ENCODE assay signal across 20 mouse cellular contexts in the genomic region with DNA sequence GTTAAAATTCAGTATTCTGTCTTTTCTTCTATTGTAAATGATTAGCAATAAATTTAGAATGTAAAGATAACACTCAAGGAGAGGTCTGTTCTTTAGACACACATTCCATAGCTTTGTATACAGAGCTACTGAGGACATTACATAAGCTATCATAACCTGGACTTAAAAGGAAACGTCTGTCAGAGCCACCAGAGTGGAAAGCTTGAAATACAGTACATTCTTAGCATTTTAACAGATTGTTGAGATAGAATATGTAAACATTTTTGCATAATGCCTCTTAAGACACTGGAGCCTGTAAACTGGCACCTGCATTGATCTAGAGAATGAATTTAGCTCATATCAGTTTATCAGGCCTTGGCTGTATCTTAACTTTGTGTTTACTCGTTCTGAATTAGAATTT. TPM values are rescaled to one million over a fixed set of nuclear protein-coding genes. Genes with fewer than 3 reads are reported as not detected.
A peak's percentile ranks its signal among the peaks of the same experiment; 100 is the strongest.
DNase-seq lines count a peak whose midpoint lies in the region; ATAC-seq and TF ChIP-seq lines count a peak whose summit lies in the region.
"Had no signal": no experiment of that assay in that cellular context is flagged by ENCODE, and none has a peak within 500 bp of the region (broad histone marks: within the 10 kb centered on the region; RNA-seq: fewer than 3 reads in every experiment).

No protein-coding gene starts in this region.

- peaks cover 39% of the 10 kb centered on the region for H3K36me3 ChIP-seq in liver, embryonic 15.5 days (replicated peaks)
- peaks cover 39% of the 10 kb centered on the region for H3K36me3 ChIP-seq in liver, postnatal 0 days (replicated peaks; ENCODE audit: insufficient read depth, low read length)

- H3K4me2 ChIP-seq in liver, embryonic 15.5 days = peak overlapping the region; percentile 5; the same call in 1 of the 2 replicates
- no peak overlapping the region for H3K4me2 ChIP-seq in liver, postnatal 0 days (ENCODE audit: low read depth, low read length)
- H3K4me2 ChIP-seq: embryonic facial prominence, embryonic 12.5 days; forebrain, embryonic 15.5 days; heart, embryonic 11.5 days; heart, embryonic 15.5 days had no signal

- no peak overlapping the region for H3K9ac ChIP-seq in liver, embryonic 15.5 days
- H3K9ac ChIP-seq in liver, postnatal 0 days (replicated peaks) = no peak overlapping the region
- H3K9ac ChIP-seq: embryonic facial prominence, embryonic 12.5 days; forebrain, embryonic 15.5 days; heart, embryonic 15.5 days; hindbrain, embryonic 14.5 days had no signal

- TF ChIP-seq EP300 in liver, postnatal 0 days (IDR thresholded peaks at IDR 0.05; ENCODE audit: low read depth) = no peak

- no peak for TF ChIP-seq CTCF in layer of hippocampus, adult 2 months (conservative IDR thresholded peaks at IDR 0.05)
- TF ChIP-seq CTCF in liver, postnatal 0 days (IDR thresholded peaks at IDR 0.05; ENCODE audit: low read depth) = no peak

- H3K4me1 ChIP-seq in liver, embryonic 15.5 days (replicated peaks) = 0 out of 2 replicates have a peak, but pooled peaks cover 2% of the 10 kb centered on the region
- peaks cover 3% of the 10 kb centered on the region; the same call in 1 of the 2 replicates for H3K4me1 ChIP-seq in liver, postnatal 0 days (ENCODE audit: insufficient read depth)
- H3K4me1 ChIP-seq: embryonic facial prominence, embryonic 12.5 days had no signal

- H3K9me3 ChIP-seq in liver, embryonic 15.5 days (replicated peaks) = no peaks in the 10 kb centered on the region
- H3K9me3 ChIP-seq in liver, postnatal 0 days (ENCODE audit: low read length) = no peaks in the 10 kb centered on the region
- H3K9me3 ChIP-seq: embryonic facial prominence, embryonic 12.5 days; forebrain, embryonic 15.5 days; heart, embryonic 15.5 days had no signal

- H3K4me3 ChIP-seq in layer of hippocampus, adult 2 months = peak overlapping the region; percentile 77; the same call in 1 of the 2 replicates
- no peak overlapping the region for H3K4me3 ChIP-seq in liver, embryonic 15.5 days (replicated peaks)
- no peak overlapping the region for H3K4me3 ChIP-seq in liver, postnatal 0 days (ENCODE audit: low read depth, low read length)
- H3K4me3 ChIP-seq: embryonic facial prominence, embryonic 12.5 days; forebrain, embryonic 15.5 days; heart, adult 2 months; heart, embryonic 15.5 days had no signal

- peak overlapping the region; percentile 99; the same call in 1 of the 2 replicates for H3K27ac ChIP-seq in layer of hippocampus, adult 2 months
- H3K27ac ChIP-seq in liver, embryonic 15.5 days (replicated peaks) = 0 out of 2 replicates have a peak overlapping the region, but pooled peaks have one; percentile 2
- H3K27ac ChIP-seq in liver, postnatal 0 days (ENCODE audit: low read depth) = no peak overlapping the region
- H3K27ac ChIP-seq: embryonic facial prominence, embryonic 12.5 days; forebrain, embryonic 15.5 days; heart, adult 2 months; heart, embryonic 15.5 days had no signal

- WGBS in liver, embryonic 15.5 days (ENCODE audit: insufficient replicate concordance) = 66% methylated on average over 2 of the region's 2 CpGs
- WGBS in liver, postnatal 0 days (ENCODE audit: insufficient replicate concordance) = 59% methylated on average over 2 of the region's 2 CpGs

- no peak for DNase-seq in layer of hippocampus, adult 2 months (ENCODE audit: low spot score in 2 of 2)
- DNase-seq in layer of hippocampus, adult 11-12 months (ENCODE audit: low spot score) = no peak
- DNase-seq in liver, postnatal 0 days = no peak
- DNase-seq in Muller cell, postnatal 12 days (ENCODE audit: inconsistent ontology term) = peak; percentile 31
- DNase-seq in induced T-regulatory cell, adult 2 months (ENCODE audit: low read depth) = peak; percentile 11
- DNase-seq: adrenal gland, adult 8-10 months; adrenal gland, postnatal 36 days; cerebellum, adult 11 months; cerebellum, adult 8-10 months; cerebellum, postnatal 25 days; gastrocnemius, postnatal 10 days; heart, adult 2 months; heart, postnatal 14 days had no signal

- H3K27me3 ChIP-seq in liver, embryonic 15.5 days = no peaks in the 10 kb centered on the region
- no peaks in the 10 kb centered on the region for H3K27me3 ChIP-seq in liver, postnatal 0 days (ENCODE audit: insufficient read depth, low read length)
- H3K27me3 ChIP-seq: CH12.LX; embryonic facial prominence, embryonic 12.5 days; forebrain, embryonic 15.5 days; heart, embryonic 15.5 days had no signal

- ATAC-seq in liver, embryonic 15.5 days (ENCODE audit: insufficient read depth) = no peak
- ATAC-seq in liver, postnatal 0 days = no peak
- ATAC-seq: forebrain, embryonic 15.5 days had no signal

RNA-seq across cellular contexts. Expression of gene Arrdc3, which starts 4.7 kb away (rescaled TPM):
- 10 to 100 TPM; 35.1 to 46.5 TPM for total RNA-seq in layer of hippocampus, adult 2 months (2021)
- 16.5 and 16.9 TPM in 2 replicates for polyA plus RNA-seq in liver, embryonic 15.5 days (2015; fragmentation: Nextera tagmentation; extraction: Ambion mirVana)
- polyA plus RNA-seq in liver, postnatal 0 days (2015; fragmentation: Nextera tagmentation; extraction: Ambion mirVana) = 26.4 and 26.9 TPM in 2 replicates

Comparison
In these comparisons a context has a peak if more than half of its experiments do, and no peak if none do; other contexts are left out.
1. DNase-seq: peak in Muller cell, postnatal 12 days (single experiment) and induced T-regulatory cell, adult 2 months (single experiment); none in layer of hippocampus, adult 2 months (0 of 2), layer of hippocampus, adult 11-12 months (single experiment) and liver, postnatal 0 days (single experiment).